Mouse (Mus musculus) skeletal muscle tissue, postnatal 0 days (tissue): ENCODE measurements around the gene Creb3l4. TPM values are rescaled to one million over a fixed set of nuclear protein-coding genes. Genes with fewer than 3 reads are reported as not detected.

Experiments
- microRNA-seq, 2 experiments: library from miRNA; unstranded; fragments of <30 nt; microRNA quantifications; one replicate each; pipeline ENCODE4; 2016
- polyA plus RNA-seq: library from polyadenylated mRNA; unstranded; fragments of >200 nt; fragmentation: Nextera tagmentation; extraction: Ambion mirVana; gene quantifications from 2 replicates; pipeline ENCODE4 v1.2.1, GENCODE M21; 2015

Gene Creb3l4
- polyA plus RNA-seq = 1.3 and 1.5 TPM in 2 replicates

GRCm38 (mm10) chr3:90242984-90243775, at the start of gene Creb3l4:
Gene Creb3l4 (minus strand): TSS chr3:90243512.

GRCm38 (mm10) chr3:90292345-90293275, 49.3 kb upstream of the Creb3l4 start, which contains the start of gene Gatad2b:
Gene Gatad2b (plus strand): TSS chr3:90293178.

GRCm38 (mm10) chr3:90265034-90265931, 22.0 kb upstream of the Creb3l4 start, which contains the start of gene Dennd4b:
Gene Dennd4b (plus strand): TSS chr3:90265185.

GRCm38 (mm10) chr3:90253653-90254418, 10.5 kb upstream of the Creb3l4 start, which contains the start of gene Crtc2:
Gene Crtc2 (plus strand): TSS chr3:90254163.

DNA sequence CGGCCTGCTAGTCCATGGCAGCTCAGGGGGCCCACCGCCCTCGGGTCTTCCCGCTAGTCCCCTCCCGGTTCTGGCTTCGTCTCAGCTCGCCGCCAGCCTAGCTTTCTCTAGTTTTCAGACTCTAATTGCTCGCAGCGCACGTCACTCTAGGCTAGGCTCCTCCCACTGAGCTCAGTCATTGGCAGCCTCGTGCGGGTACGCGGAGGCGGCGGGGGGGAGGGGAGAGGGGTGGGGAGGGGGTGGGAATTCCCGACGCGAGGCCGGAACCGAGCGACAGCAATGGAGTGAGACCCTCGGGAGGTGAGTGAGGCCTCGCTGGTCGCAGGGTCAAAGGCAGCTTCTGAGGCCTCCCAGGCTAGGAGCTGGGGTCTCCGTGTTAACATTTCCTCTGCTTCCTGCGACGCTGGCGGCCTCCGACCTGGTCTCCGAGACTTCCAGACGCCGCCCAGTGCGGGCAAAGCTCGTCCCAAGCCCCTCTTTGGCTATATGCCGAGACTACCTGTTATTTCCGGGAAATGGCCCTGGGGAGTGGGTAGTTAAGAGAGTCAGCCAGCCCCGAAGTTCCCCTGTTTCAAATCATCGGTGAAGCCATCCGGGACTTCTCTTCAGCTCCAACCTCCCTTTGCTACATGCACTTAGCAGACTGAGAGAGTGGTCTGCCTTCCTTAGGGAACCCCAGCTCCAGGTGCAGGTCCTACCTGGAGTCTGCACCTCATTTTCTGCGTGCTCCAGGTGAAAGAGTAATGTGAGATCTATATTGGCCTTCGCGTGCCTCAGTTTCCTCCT, 4.8 kb upstream of the Creb3l4 start, which contains the start of gene Slc39a1:
Gene Slc39a1 (plus strand): TSS at position 213 of the 786 bp plus-strand sequence.

DNA sequence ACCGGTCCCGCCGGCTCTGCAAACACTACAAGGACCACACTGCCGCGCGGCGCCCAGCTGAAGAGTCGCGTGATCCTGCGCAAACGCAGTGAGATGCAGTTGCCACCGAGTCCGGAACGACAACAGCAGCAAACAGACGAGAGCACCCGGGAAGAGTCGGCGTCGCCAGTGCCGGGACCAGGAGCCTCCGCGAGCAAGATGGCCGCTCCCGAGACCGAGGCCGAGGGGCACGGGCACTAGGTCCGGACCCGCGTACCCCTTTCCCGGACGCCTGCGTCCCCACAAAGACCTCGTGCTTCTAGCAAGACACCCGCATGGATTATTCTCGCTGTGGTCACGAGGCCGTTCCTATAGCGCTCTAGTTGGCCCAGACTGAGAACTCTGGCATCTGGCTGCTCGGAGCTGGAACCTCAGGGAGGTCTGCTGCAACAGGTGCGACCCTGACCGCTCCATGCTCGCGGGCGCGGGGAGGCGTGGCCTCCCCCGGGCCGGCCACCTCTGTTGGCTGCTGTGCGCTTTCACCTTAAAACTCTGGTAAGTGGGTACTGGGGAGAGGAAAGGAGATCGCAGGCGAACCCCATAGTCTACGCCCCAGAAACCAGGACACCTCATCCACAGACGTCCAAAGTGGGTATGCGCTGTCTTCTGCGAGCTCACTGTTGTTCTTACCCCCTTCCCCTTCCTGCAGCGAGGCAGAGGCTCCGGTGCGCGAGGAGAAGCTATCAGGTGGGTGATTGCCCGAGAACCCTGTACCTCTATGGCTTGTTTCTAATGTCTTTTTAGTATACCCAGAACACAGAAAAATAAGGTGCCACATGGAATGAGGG, 11.6 kb downstream of the Creb3l4 start, which contains the start of gene Jtb:
Gene Jtb (plus strand): TSS at position 91 of the 827 bp plus-strand sequence.

DNA sequence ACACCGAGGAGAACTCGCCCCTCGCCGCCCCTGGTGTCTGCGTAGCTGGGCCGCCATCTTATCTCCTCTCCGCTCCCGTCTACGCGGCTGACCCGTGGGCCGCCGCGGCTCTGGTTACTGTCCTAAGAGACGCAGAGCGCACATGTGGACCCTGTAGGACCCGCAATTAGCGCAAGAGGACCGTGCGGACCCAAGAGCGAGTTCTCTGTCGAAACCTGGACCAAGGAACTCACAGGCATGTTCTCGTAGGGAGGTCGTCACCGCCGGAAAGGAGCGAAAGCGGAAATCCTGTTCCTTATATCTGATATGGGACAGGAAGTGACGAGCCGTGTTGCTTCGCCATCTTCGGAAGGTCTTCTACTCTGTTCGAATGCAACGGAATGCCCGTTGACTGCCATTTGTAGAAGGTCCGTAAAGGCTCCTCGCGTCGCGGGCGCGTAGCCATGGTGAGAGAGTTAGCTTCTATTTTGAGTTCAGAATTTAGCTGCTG, 29.9 kb downstream of the Creb3l4 start, which contains the start of the genes Rps27 and Rab13:
Gene Rps27 (minus strand): TSS at position 275 of the 490 bp plus-strand sequence.
Gene Rab13 (plus strand): TSS at position 319 of the 490 bp plus-strand sequence.

Small RNAs within 50 kb of the gene (microRNA-seq; reads per million reads assigned to microRNA genes)
- 0.10 to 0.21 reads per million in 2 experiments for gene Mir7012

Other genes with a start within 250 kb of the Creb3l4 start
- gene Hax1, start 244.7 kb downstream of the Creb3l4 start, polyA plus RNA-seq = 83.3 and 94.4 TPM in 2 replicates
- 144 and 154 TPM in 2 replicates for gene 4933434E20Rik, start 191.9 kb downstream of the Creb3l4 start, polyA plus RNA-seq
- gene Ubap2l, start 190.9 kb downstream of the Creb3l4 start, polyA plus RNA-seq = 98.2 and 106 TPM in 2 replicates
- 617 and 733 TPM in 2 replicates for gene Tpm3, start 170.9 kb downstream of the Creb3l4 start, polyA plus RNA-seq
- gene Nup210l, start 139.4 kb downstream of the Creb3l4 start, polyA plus RNA-seq = 0.02 and 0.03 TPM in 2 replicates
- 894 and 1,257 TPM in 2 replicates for gene Rps27, start 29.9 kb downstream of the Creb3l4 start, polyA plus RNA-seq
- 22.1 and 24.7 TPM in 2 replicates for gene Rab13, start 29.8 kb downstream of the Creb3l4 start, polyA plus RNA-seq
- 146 and 151 TPM in 2 replicates for gene Jtb, start 11.9 kb downstream of the Creb3l4 start, polyA plus RNA-seq
- 72.4 and 77.7 TPM in 2 replicates for gene Slc39a1, start 4.7 kb upstream of the Creb3l4 start, polyA plus RNA-seq
- 10.5 and 10.7 TPM in 2 replicates for gene Crtc2, start 10.7 kb upstream of the Creb3l4 start, polyA plus RNA-seq
- 5.1 and 5.5 TPM in 2 replicates for gene Dennd4b, start 21.7 kb upstream of the Creb3l4 start, polyA plus RNA-seq
- 5.7 and 6.3 TPM in 2 replicates for gene Gatad2b, start 49.7 kb upstream of the Creb3l4 start, polyA plus RNA-seq
- 2.9 and 4.0 TPM in 2 replicates for gene Slc27a3, start 146.4 kb upstream of the Creb3l4 start, polyA plus RNA-seq
- 9.1 and 9.9 TPM in 2 replicates for gene Ints3, start 190.1 kb upstream of the Creb3l4 start, polyA plus RNA-seq
- 7.6 and 8.8 TPM in 2 replicates for gene Npr1, start 222.4 kb upstream of the Creb3l4 start, polyA plus RNA-seq
- gene Ilf2, start 232.6 kb upstream of the Creb3l4 start, polyA plus RNA-seq = 58.2 and 62.9 TPM in 2 replicates
- 118 and 120 TPM in 2 replicates for gene Snapin, start 247.5 kb upstream of the Creb3l4 start, polyA plus RNA-seq